13 mouse cellular contexts compared by ENCODE assay signal in the genomic region with DNA sequence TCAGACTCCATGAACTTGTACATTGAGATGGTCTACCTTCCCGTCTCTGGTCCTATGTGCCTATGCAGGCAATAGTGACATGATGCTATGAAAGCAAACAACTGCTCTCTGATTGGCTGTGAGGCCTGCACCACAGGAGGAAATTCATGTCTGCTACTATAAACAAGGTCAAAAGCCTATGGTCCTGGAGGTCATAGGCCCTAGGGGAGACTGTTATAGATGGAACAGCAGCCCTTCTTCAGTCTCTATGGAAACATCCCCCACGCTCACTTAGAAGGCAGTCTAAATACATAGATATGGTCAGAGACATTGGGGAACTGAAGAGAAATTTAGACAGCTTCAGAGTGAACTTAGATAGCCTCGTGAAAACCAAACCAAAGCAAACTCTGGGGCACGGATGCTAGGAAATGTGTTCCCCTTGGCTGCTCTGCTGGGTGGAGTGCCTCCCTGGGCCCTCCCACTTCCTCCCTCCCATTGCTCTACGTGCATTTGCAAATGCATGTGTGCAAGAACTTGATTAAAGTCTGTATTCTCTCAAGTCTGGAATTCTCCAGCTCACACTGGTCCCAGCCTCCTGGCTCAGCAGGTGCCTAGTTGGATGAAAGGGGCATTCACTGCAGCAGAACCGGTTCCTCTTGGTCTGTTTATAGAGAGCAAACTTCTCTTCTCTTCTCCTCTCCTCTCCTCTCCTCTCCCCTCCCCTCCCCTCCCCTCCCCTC. TPM values are rescaled to one million over a fixed set of nuclear protein-coding genes. Genes with fewer than 3 reads are reported as not detected.
DNase-seq lines count a peak whose midpoint lies in the region; ATAC-seq and TF ChIP-seq lines count a peak whose summit lies in the region.
"Had no signal": no experiment of that assay in that cellular context is flagged by ENCODE, and none has a peak within 500 bp of the region (broad histone marks: within the 10 kb centered on the region; RNA-seq: fewer than 3 reads in every experiment).

No protein-coding gene starts in this region.

- no peak for TF ChIP-seq POLR2A in kidney, adult 2 months (IDR thresholded peaks at IDR 0.05; ENCODE audit: low read depth, low read length)

- peak overlapping the region; percentile 39 for H3K27ac ChIP-seq in kidney, adult 2 months (ENCODE audit: insufficient read depth, low read depth, low read length)
- peak overlapping the region; percentile 53; the same call in 1 of the 2 replicates for H3K27ac ChIP-seq in liver, postnatal 0 days (ENCODE audit: low read depth)
- H3K27ac ChIP-seq: limb, embryonic 15.5 days had no signal

- WGBS in kidney, adult 2 months = 36% methylated on average over 6 of the region's 6 CpGs
- 32% methylated on average over 6 of the region's 6 CpGs for WGBS in liver, postnatal 0 days (ENCODE audit: insufficient replicate concordance)

- no peak overlapping the region for H3K4me2 ChIP-seq in liver, postnatal 0 days (ENCODE audit: low read depth, low read length)
- H3K4me2 ChIP-seq: limb, embryonic 15.5 days had no signal

- no peaks in the 10 kb centered on the region for H3K36me3 ChIP-seq in kidney, adult 2 months (ENCODE audit: control insufficient read depth, insufficient read depth, low read length)
- H3K36me3 ChIP-seq in liver, postnatal 0 days (replicated peaks; ENCODE audit: insufficient read depth, low read length) = no peaks in the 10 kb centered on the region
- H3K36me3 ChIP-seq: limb, embryonic 15.5 days had no signal

- no peaks in the 10 kb centered on the region for H3K27me3 ChIP-seq in kidney, adult 2 months (replicated peaks; ENCODE audit: control insufficient read depth, insufficient read depth, low read length)
- H3K27me3 ChIP-seq in liver, postnatal 0 days (ENCODE audit: insufficient read depth, low read length) = no peaks in the 10 kb centered on the region
- H3K27me3 ChIP-seq: limb, embryonic 15.5 days had no signal

- H3K9me3 ChIP-seq in liver, postnatal 0 days (ENCODE audit: low read length) = no peaks in the 10 kb centered on the region

- peak; percentile 22 for DNase-seq in embryo, embryonic 10.5 days (ENCODE audit: low spot score)
- no peak for DNase-seq in embryo, embryonic 11 days
- peak; percentile 56 for DNase-seq in A20 (ENCODE audit: low read depth, low spot score)
- DNase-seq in kidney, adult 2 months = peak; percentile 70
- peak; percentile 26 for DNase-seq in liver, postnatal 0 days
- no peak for DNase-seq in urinary bladder, postnatal 25 days (ENCODE audit: low spot score)
- DNase-seq in cerebellum, adult 11 months = no peak
- DNase-seq in ovary, postnatal 10 days (ENCODE audit: low spot score) = no peak
- DNase-seq: heart, adult 11 months; heart, postnatal 36 days; thymus, adult 2 months had no signal

- TF ChIP-seq CTCF in kidney, adult 2 months (conservative IDR thresholded peaks at IDR 0.05; ENCODE audit: insufficient read depth, insufficient read length, low read depth, low read length) = no peak
- no peak for TF ChIP-seq CTCF in liver, postnatal 0 days (IDR thresholded peaks at IDR 0.05; ENCODE audit: low read depth)

- H3K9ac ChIP-seq in liver, postnatal 0 days (replicated peaks) = no peak overlapping the region
- H3K9ac ChIP-seq: limb, embryonic 15.5 days had no signal

- no peak for TF ChIP-seq EP300 in liver, postnatal 0 days (IDR thresholded peaks at IDR 0.05; ENCODE audit: low read depth)

- no peak overlapping the region for H3K4me3 ChIP-seq in kidney, adult 2 months (ENCODE audit: insufficient read depth, low read depth, low read length)
- no peak overlapping the region for H3K4me3 ChIP-seq in liver, postnatal 0 days (ENCODE audit: low read depth, low read length)
- H3K4me3 ChIP-seq: limb, embryonic 15.5 days had no signal

- ATAC-seq in liver, postnatal 0 days = peak; percentile 25; the same call in 1 of the 2 replicates
- ATAC-seq: forebrain, embryonic 16.5 days had no signal

- no peaks in the 10 kb centered on the region for H3K4me1 ChIP-seq in kidney, adult 2 months (ENCODE audit: control insufficient read depth, insufficient read depth, low read length)
- peaks cover 3% of the 10 kb centered on the region; the same call in 1 of the 2 replicates for H3K4me1 ChIP-seq in liver, postnatal 0 days (ENCODE audit: insufficient read depth)
- H3K4me1 ChIP-seq: limb, embryonic 15.5 days had no signal

RNA-seq across cellular contexts. Expression of a gene that starts 20.6 kb away (rescaled TPM):
- polyA plus RNA-seq in kidney, adult 2 months (2012; rRNA removed) = 6.5 and 7.8 TPM in 2 replicates
- 10.3 and 10.6 TPM in 2 replicates for polyA plus RNA-seq in liver, postnatal 0 days (2015; fragmentation: Nextera tagmentation; extraction: Ambion mirVana)

RNA-seq across cellular contexts. Expression of a gene that starts 22.0 kb away (rescaled TPM):
- 24.0 and 32.3 TPM in 2 replicates for polyA plus RNA-seq in kidney, adult 2 months (2012; rRNA removed)
- 29.8 and 36.8 TPM in 2 replicates for polyA plus RNA-seq in liver, postnatal 0 days (2015; fragmentation: Nextera tagmentation; extraction: Ambion mirVana)

Comparison
In these comparisons a context has a peak if more than half of its experiments do, and no peak if none do; other contexts are left out.
1. DNase-seq: peak in embryo, embryonic 10.5 days (single experiment), A20 (single experiment), kidney, adult 2 months (single experiment) and liver, postnatal 0 days (single experiment); none in embryo, embryonic 11 days (single experiment), urinary bladder, postnatal 25 days (single experiment), cerebellum, adult 11 months (single experiment) and ovary, postnatal 10 days (single experiment).